Mouse (Mus musculus) CD8-positive naive resting alpha-beta T cell, adult 57 days (primary cell): ENCODE measurements around the gene Sbk2. TPM values are rescaled to one million over a fixed set of nuclear protein-coding genes. Genes with fewer than 3 reads are reported as not detected.

Experiments used
- total RNA-seq: library from RNA; stranded (reverse); gene quantifications from one replicate; pipeline ENCODE4 v1.2.4, GENCODE M21; 2023

Gene Sbk2
- not detected for total RNA-seq

GRCm38 (mm10) chr7:4964272-4964671 is at the start of gene Sbk2:
Sbk2 (minus strand) TSS chr7:4964406.

GRCm38 (mm10) chr7:4996003-4996895 is 32.0 kb upstream of the Sbk2 start, which contains the start of gene Zfp579:
Zfp579 (minus strand) TSS chr7:4996158.

GRCm38 (mm10) chr7:4971068-4971467 is 6.9 kb upstream of the Sbk2 start, which contains the start of gene Sbk3:
Sbk3 (minus strand) TSS chr7:4971168.

GRCm38 (mm10) chr7:4925441-4926381 is 38.5 kb downstream of the Sbk2 start, which contains the start of gene Ssc5d:
Ssc5d (plus strand) TSS chr7:4925785.

GRCm38 (mm10) chr7:4921824-4922482 is 42.3 kb downstream of the Sbk2 start, which contains the start of gene Nat14:
Nat14 (plus strand) TSS chr7:4922028.

GRCm38 (mm10) chr7:4915007-4915665 is 49.1 kb downstream of the Sbk2 start, which contains the start of gene Zfp628:
Zfp628 (plus strand) TSS chr7:4915217.

GRCm38 (mm10) chr7:4906466-4906950 is 57.7 kb downstream of the Sbk2 start, which contains the start of gene Gm36210:
Gm36210 (minus strand) TSS chr7:4906516.

Other genes starting within 250 kb of the Sbk2 start
- gene Tmem150b, start 239.2 kb downstream of the Sbk2 start, total RNA-seq = 0.40 TPM
- gene Kmt5c, start 224.3 kb downstream of the Sbk2 start, total RNA-seq = 62.8 TPM
- 4.5 TPM for gene Cox6b2, start 211.3 kb downstream of the Sbk2 start, total RNA-seq
- not detected for gene Fam71e2, start 193.1 kb downstream of the Sbk2 start, total RNA-seq
- gene Il11, start 181.5 kb downstream of the Sbk2 start, total RNA-seq = not detected
- gene Tmem190, start 181.5 kb downstream of the Sbk2 start, total RNA-seq = not detected
- 1.4 TPM for gene Tmem238, start 174.8 kb downstream of the Sbk2 start, total RNA-seq
- gene Rpl28, start 171.5 kb downstream of the Sbk2 start, total RNA-seq = 2,425 TPM
- 155 TPM for gene Ube2s, start 151.8 kb downstream of the Sbk2 start, total RNA-seq
- 0.12 TPM for gene Shisa7, start 119.7 kb downstream of the Sbk2 start, total RNA-seq
- 3.4 TPM for gene Isoc2b, start 94.1 kb downstream of the Sbk2 start, total RNA-seq
- gene Isoc2a, start 87.3 kb downstream of the Sbk2 start, total RNA-seq = 10.2 TPM
- not detected for gene Gm36210, start 57.9 kb downstream of the Sbk2 start, total RNA-seq
- gene Zfp628, start 49.2 kb downstream of the Sbk2 start, total RNA-seq = 36.5 TPM
- 16.7 TPM for gene Nat14, start 42.4 kb downstream of the Sbk2 start, total RNA-seq
- 0.64 TPM for gene Ssc5d, start 38.6 kb downstream of the Sbk2 start, total RNA-seq
- not detected for gene Sbk3, start 6.8 kb upstream of the Sbk2 start, total RNA-seq
- 29.8 TPM for gene Zfp579, start 31.8 kb upstream of the Sbk2 start, total RNA-seq
- gene Zfp524, start 50.0 kb upstream of the Sbk2 start, total RNA-seq = 9.5 TPM
- gene Fiz1, start 50.3 kb upstream of the Sbk2 start, total RNA-seq = 51.1 TPM
- gene Gm44973, start 51.1 kb upstream of the Sbk2 start, total RNA-seq = not detected
- gene Zfp865, start 56.0 kb upstream of the Sbk2 start, total RNA-seq = 53.7 TPM
- gene Ccdc106, start 56.1 kb upstream of the Sbk2 start, total RNA-seq = not detected
- not detected for gene 4632433K11Rik, start 69.7 kb upstream of the Sbk2 start, total RNA-seq
- 8.6 TPM for gene Zfp784, start 74.0 kb upstream of the Sbk2 start, total RNA-seq
- gene Zfp580, start 87.1 kb upstream of the Sbk2 start, total RNA-seq = 7.7 TPM
- gene U2af2, start 97.7 kb upstream of the Sbk2 start, total RNA-seq = 400 TPM
- 106 TPM for gene Epn1, start 115.8 kb upstream of the Sbk2 start, total RNA-seq
- gene Rfpl4, start 152.5 kb upstream of the Sbk2 start, total RNA-seq = not detected
- gene Rasl2-9, start 161.5 kb upstream of the Sbk2 start, total RNA-seq = not detected
- 0.03 TPM for gene Vmn1r55, start 185.3 kb upstream of the Sbk2 start, total RNA-seq
- not detected for gene Vmn1r56, start 232.3 kb upstream of the Sbk2 start, total RNA-seq